Mouse (Mus musculus): ENCODE measurements around the gene Prf1. TPM values are rescaled to one million over a fixed set of nuclear protein-coding genes. Genes with fewer than 3 reads are reported as not detected.
A peak's percentile ranks its signal among the peaks of the same experiment; 100 is the strongest.

Gene Prf1
- polyA plus RNA-seq, 1 experiment from 2014 or later, result not detected

DNA sequence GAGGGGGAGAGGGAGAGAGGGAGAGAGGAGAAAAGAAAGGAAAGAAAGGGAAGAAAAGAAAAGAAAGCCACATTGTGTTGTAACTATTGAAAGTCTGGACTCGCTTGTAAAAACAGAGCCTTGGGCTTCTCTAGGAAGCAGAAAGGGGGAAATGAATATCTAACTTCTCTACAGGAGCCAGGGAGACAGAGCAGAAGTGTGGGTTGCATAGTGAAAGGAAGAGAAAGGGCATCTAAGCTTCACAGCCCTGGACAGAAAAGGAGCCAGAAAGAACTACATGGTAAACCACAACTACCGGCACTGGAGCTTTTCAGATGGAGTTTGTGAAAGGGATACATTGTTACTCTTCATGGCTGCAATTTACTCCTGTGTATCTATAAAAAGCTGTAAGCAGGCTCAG is 7.2 kb upstream of the Prf1 start:
- no peaks in the 10 kb centered on the region for H3K9me3 ChIP-seq

DNA sequence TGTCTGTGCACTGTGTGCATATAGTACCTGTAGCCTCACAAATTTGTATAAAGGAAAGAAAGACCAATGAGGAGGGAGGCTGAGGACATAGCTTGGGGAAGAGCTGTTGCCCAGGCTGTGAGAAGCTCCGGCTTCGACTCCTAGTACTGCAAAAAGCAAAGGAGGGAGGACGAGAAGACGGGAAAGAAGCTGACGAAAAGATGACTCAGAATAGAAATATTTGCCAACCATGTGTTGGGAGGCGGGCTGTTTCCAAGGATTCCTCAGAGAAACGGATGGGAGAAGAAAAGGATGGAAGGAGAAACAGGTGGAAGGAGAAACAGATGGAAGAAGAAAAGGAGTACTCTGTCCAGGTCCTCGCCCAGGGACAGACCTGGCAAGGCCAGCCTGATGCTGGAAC is 3.4 kb upstream of the Prf1 start:
- H3K27me3 ChIP-seq, result no peaks in the 10 kb centered on the region
- H3K4me3 ChIP-seq, result no peak overlapping the region
- ATAC-seq (ENCODE audit: insufficient number of reproducible peaks, insufficient read depth, low FRiP score, low TSS enrichment), result no peak
- H3K4me2 ChIP-seq (replicated peaks), result no peak overlapping the region
- H3K27ac ChIP-seq, result no peak overlapping the region
- WGBS, result 78% methylated on average over 8 of the region's 8 CpGs
- no peaks in the 10 kb centered on the region for H3K36me3 ChIP-seq
- H3K4me1 ChIP-seq, result no peaks in the 10 kb centered on the region
- H3K9me3 ChIP-seq, result no peaks in the 10 kb centered on the region
- H3K9ac ChIP-seq, result no peak overlapping the region

More for the DNA sequence above, 7.2 kb upstream of the Prf1 start:
- Histone ChIP-seq H3K36me3 (no peaks in the 10 kb centered on the region), H3K4me2 (replicated peaks) (no peak overlapping the region), H3K9ac (no peak overlapping the region), H3K4me1 (0 out of 2 replicates have a peak, but pooled peaks cover 3% of the 10 kb centered on the region), H3K27me3 (no peaks in the 10 kb centered on the region), H3K4me3 (no peak overlapping the region), H3K27ac (no peak overlapping the region)
- ATAC-seq (ENCODE audit: insufficient number of reproducible peaks, insufficient read depth, low FRiP score, low TSS enrichment), result no peak
- 54% methylated on average over 2 of the region's 2 CpGs for WGBS

DNA sequence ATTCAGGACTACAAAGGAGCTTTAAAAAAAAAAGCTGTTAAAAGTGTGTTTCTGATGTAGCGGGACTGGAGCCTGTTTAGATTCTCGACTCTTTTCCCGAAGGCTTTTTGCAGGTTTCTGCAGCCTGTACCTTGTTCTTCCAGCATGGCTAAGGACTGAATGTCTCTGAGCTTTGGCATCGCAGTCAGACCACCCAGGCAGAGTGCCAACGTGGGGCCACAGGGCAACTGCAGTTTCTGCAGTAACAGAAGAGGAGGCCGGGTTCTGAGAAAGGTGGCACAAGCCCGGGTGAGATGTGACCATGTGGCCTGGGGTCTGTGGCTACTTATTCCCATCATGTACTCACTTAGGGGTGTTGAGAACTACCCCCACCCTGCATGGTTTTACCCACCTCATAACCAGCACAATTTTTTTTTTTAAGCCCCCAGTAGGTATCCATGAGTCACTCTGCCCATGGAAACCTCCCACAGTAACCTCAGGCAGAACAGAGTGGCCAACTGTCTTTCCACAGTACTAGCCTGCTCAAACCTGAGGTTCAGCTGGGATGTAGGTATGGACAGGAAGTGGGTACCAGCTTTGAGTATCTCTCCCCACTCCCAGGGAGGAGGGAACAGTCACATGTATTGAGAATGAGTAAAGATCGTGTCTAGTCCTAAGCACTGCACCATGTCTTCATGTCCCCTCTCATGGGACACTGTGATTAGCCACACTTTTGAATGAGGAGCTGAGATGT is 754 bp upstream of the Prf1 start:
- no peak overlapping the region for H3K9ac ChIP-seq
- ATAC-seq (ENCODE audit: insufficient number of reproducible peaks, insufficient read depth, low FRiP score, low TSS enrichment), result no peak
- H3K27me3 ChIP-seq, result no peaks in the 10 kb centered on the region
- no peaks in the 10 kb centered on the region for H3K36me3 ChIP-seq
- no peak overlapping the region for H3K27ac ChIP-seq
- no peak overlapping the region for H3K4me2 ChIP-seq (replicated peaks)
- no peak overlapping the region for H3K4me3 ChIP-seq
- no peaks in the 10 kb centered on the region for H3K9me3 ChIP-seq
- no peaks in the 10 kb centered on the region for H3K4me1 ChIP-seq
- 79% methylated on average over 8 of the region's 8 CpGs for whole genome bisulfite sequencing

DNA sequence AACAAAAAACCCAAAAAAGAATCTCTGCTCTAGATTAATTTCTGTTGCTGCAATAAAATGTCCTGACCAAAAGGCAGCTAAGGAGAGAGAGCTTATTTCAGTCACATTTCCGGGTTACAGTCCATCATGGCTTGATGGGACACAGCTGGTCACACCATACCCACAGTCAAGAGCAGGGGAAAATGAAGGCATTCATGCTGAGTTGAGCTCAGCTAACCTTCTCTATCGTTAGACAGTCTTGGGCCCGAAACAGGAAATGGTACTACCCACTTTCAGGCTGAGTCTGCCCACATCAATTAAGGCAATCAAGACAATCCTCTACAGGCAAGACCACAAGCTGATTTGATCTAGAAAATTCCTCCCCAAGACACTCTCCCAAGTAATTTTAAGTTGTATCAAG is 3.4 kb downstream of the Prf1 start:
- Histone ChIP-seq H3K4me2 (replicated peaks) (no peak overlapping the region), H3K27ac (no peak overlapping the region), H3K27me3 (no peaks in the 10 kb centered on the region), H3K36me3 (no peaks in the 10 kb centered on the region), H3K9me3 (no peaks in the 10 kb centered on the region), H3K4me3 (no peak overlapping the region), H3K9ac (no peak overlapping the region), H3K4me1 (no peaks in the 10 kb centered on the region)
- WGBS, result 62% methylated on average over 3 of the region's 3 CpGs
- no peak for ATAC-seq (ENCODE audit: insufficient number of reproducible peaks, insufficient read depth, low FRiP score, low TSS enrichment)

DNA sequence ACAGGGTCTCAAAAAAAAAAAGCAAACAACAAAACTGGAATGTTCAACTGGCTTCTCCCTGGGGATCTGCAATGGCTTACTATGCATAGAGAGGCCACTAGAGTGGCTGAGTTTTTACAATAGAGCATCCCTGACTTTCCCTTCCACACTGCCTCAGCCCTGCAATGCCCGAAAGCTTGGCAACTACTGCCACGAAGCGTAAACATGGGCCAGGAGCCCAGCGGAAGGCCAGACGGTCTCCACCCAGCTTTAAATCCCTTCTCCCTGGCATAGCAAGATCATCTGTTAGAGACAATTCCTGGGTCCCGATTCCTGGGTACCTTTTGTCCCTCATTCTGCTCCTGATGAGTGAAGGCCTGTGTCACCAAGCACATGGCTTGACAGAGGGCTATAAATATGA is 6.4 kb downstream of the Prf1 start:
- Histone ChIP-seq H3K4me3 (no peak overlapping the region), H3K4me2 (replicated peaks) (no peak overlapping the region), H3K9ac (no peak overlapping the region), H3K36me3 (no peaks in the 10 kb centered on the region), H3K9me3 (no peaks in the 10 kb centered on the region), H3K4me1 (peaks cover 6% of the 10 kb centered on the region), H3K27ac (no peak overlapping the region), H3K27me3 (no peaks in the 10 kb centered on the region)
- ATAC-seq (ENCODE audit: insufficient number of reproducible peaks, insufficient read depth, low FRiP score, low TSS enrichment), result no peak
- WGBS, result 83% methylated on average over 6 of the region's 6 CpGs

DNA sequence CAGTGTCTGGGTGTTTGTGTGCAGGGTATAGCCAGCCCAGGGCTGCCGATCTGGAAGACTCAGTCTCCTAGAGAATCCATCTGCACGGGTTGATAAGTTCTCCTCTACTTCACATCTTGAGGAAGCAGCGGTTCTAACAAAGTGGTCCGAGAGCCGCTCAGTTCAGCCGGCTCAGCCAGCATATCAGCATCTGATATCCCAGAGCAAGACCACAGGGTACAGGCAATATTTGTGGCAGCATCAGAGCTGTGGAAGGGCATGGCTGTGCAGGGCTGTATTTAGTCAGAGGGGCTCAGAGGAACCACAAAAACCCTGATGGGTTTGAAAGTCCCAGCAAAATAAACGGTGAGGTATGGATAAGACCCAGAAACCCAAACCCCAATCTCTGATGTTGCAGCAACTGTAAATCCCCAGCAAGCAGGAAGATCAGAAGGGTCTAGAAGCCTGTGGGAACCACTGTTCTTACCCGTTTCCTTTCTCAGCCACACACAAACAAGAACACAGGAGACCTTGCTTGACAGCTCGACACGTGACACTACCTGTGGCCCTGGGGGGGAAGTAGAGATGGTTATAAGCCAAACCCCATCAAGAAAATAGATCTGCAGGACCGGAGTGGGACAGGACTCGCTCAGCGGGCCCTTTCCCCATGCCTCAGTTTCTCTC is 8.4 kb downstream of the Prf1 start:
- no peak overlapping the region for H3K4me2 ChIP-seq (replicated peaks)
- no peak overlapping the region for H3K9ac ChIP-seq
- ATAC-seq (ENCODE audit: insufficient number of reproducible peaks, insufficient read depth, low FRiP score, low TSS enrichment), result no peak
- no peaks in the 10 kb centered on the region for H3K9me3 ChIP-seq
- no peak overlapping the region for H3K4me3 ChIP-seq
- no peaks in the 10 kb centered on the region for H3K27me3 ChIP-seq
- no peak overlapping the region for H3K27ac ChIP-seq
- 82% methylated on average over 13 of the region's 13 CpGs for WGBS
- H3K36me3 ChIP-seq, result no peaks in the 10 kb centered on the region
- H3K4me1 ChIP-seq, result peaks cover 8% of the 10 kb centered on the region

- Histone ChIP-seq H3K4me3 (no peak overlapping the region), H3K27ac (peak overlapping the region; percentile 50; the same call in 1 of the 2 replicates), H3K27me3 (no peaks in the 10 kb centered on the region), H3K9me3 (no peaks in the 10 kb centered on the region), H3K9ac (no peak overlapping the region), H3K4me1 (peaks cover 14% of the 10 kb centered on the region), H3K36me3 (no peaks in the 10 kb centered on the region), H3K4me2 (replicated peaks) (no peak overlapping the region)
- peak; percentile 57; the same call in 1 of the 2 replicates for ATAC-seq (ENCODE audit: insufficient number of reproducible peaks, insufficient read depth, low FRiP score, low TSS enrichment)
- WGBS, result 46% methylated on average over 12 of the region's 12 CpGs
Observed at GRCm38 (mm10) chr10:61308706-61309320, 11.2 kb downstream of the Prf1 start.

GRCm38 (mm10) chr10:61312159-61312558 is 14.5 kb downstream of the Prf1 start:
- Histone ChIP-seq H3K9ac (no peak overlapping the region), H3K9me3 (no peaks in the 10 kb centered on the region), H3K4me1 (peaks cover 14% of the 10 kb centered on the region), H3K4me2 (replicated peaks) (no peak overlapping the region), H3K27ac (no peak overlapping the region), H3K27me3 (no peaks in the 10 kb centered on the region), H3K36me3 (no peaks in the 10 kb centered on the region), H3K4me3 (no peak overlapping the region)
- 75% methylated on average over 6 of the region's 6 CpGs for WGBS
- ATAC-seq (ENCODE audit: insufficient number of reproducible peaks, insufficient read depth, low FRiP score, low TSS enrichment), result no peak

GRCm38 (mm10) chr10:61312754-61313153 is 15.1 kb downstream of the Prf1 start:
- Histone ChIP-seq H3K27ac (no peak overlapping the region), H3K9me3 (no peaks in the 10 kb centered on the region), H3K9ac (no peak overlapping the region), H3K36me3 (no peaks in the 10 kb centered on the region), H3K4me1 (peaks cover 14% of the 10 kb centered on the region), H3K4me3 (no peak overlapping the region), H3K27me3 (no peaks in the 10 kb centered on the region), H3K4me2 (replicated peaks) (no peak overlapping the region)
- no peak for ATAC-seq (ENCODE audit: insufficient number of reproducible peaks, insufficient read depth, low FRiP score, low TSS enrichment)
- WGBS, result 35% methylated on average over 7 of the region's 7 CpGs

DNA sequence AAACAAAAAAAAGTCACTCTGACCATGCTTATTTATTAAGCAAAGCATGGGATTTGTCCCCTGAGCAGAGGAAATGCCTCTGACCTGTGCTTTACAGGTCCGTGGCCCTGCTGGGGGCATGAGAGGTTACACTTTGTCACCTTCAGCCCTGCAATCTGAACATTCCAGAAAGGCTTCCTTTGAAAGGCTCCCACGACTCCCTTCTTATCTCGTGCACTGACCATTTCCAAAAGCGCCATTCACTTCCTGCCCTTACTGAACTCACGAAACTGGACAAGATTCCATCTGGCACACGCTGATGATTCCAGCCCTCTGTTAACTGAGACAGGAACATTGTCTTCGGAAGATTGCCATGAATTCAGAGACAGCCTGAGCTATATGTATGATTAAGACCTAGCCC is 16.1 kb downstream of the Prf1 start:
- no peaks in the 10 kb centered on the region for H3K36me3 ChIP-seq
- 60% methylated on average over 7 of the region's 7 CpGs for WGBS
- H3K4me3 ChIP-seq, result no peak overlapping the region
- H3K9ac ChIP-seq, result no peak overlapping the region
- no peaks in the 10 kb centered on the region for H3K27me3 ChIP-seq
- no peak for ATAC-seq (ENCODE audit: insufficient number of reproducible peaks, insufficient read depth, low FRiP score, low TSS enrichment)
- H3K4me1 ChIP-seq, result peaks cover 11% of the 10 kb centered on the region
- no peaks in the 10 kb centered on the region for H3K9me3 ChIP-seq
- H3K4me2 ChIP-seq (replicated peaks), result no peak overlapping the region
- no peak overlapping the region for H3K27ac ChIP-seq

GRCm38 (mm10) chr10:61315324-61315880 is 17.8 kb downstream of the Prf1 start:
- WGBS, result 36% methylated on average over 9 of the region's 9 CpGs
- H3K4me1 ChIP-seq, result peaks cover 6% of the 10 kb centered on the region
- no peak overlapping the region for H3K9ac ChIP-seq
- no peak overlapping the region for H3K4me2 ChIP-seq (replicated peaks)
- H3K27me3 ChIP-seq, result no peaks in the 10 kb centered on the region
- ATAC-seq (ENCODE audit: insufficient number of reproducible peaks, insufficient read depth, low FRiP score, low TSS enrichment), result no peak
- H3K27ac ChIP-seq, result no peak overlapping the region
- H3K9me3 ChIP-seq, result no peaks in the 10 kb centered on the region
- H3K4me3 ChIP-seq, result no peak overlapping the region
- H3K36me3 ChIP-seq, result peaks cover 7% of the 10 kb centered on the region; the same call in 1 of the 2 replicates

GRCm38 (mm10) chr10:61318527-61318926 is 20.9 kb downstream of the Prf1 start:
- no peak overlapping the region for H3K9ac ChIP-seq
- 84% methylated on average over 3 of the region's 3 CpGs for WGBS
- no peaks in the 10 kb centered on the region for H3K9me3 ChIP-seq
- H3K36me3 ChIP-seq, result peaks cover 20% of the 10 kb centered on the region; the same call in 1 of the 2 replicates
- no peak overlapping the region for H3K4me3 ChIP-seq
- ATAC-seq (ENCODE audit: insufficient number of reproducible peaks, insufficient read depth, low FRiP score, low TSS enrichment), result no peak
- H3K27me3 ChIP-seq, result no peaks in the 10 kb centered on the region
- no peak overlapping the region for H3K4me2 ChIP-seq (replicated peaks)
- no peaks in the 10 kb centered on the region; the same call in 1 of the 2 replicates for H3K4me1 ChIP-seq
- no peak overlapping the region for H3K27ac ChIP-seq
